Mouse (Mus musculus) kidney, adult 2 months (tissue): ENCODE measurements around the gene Luzp1. TPM values are rescaled to one million over a fixed set of nuclear protein-coding genes. Genes with fewer than 3 reads are reported as not detected.

Source experiments
- DNase-seq: peaks from one replicate; pipeline ENCODE4 v3.0.0; 2021
- H3K27ac ChIP-seq: fragments of 200-500 bp; 2 replicates; pipeline ENCODE4 v1.5.1; 2012; ENCODE audit warnings: low read depth, low read length, control low read depth, inconsistent platforms; ENCODE audit not compliant: insufficient read depth
- H3K27me3 ChIP-seq: fragments of 200-500 bp; replicated peaks from 2 replicates; pipeline ENCODE4 v1.6.1; 2012; ENCODE audit warnings: mild to moderate bottlenecking, moderate library complexity, low read length, inconsistent platforms; ENCODE audit not compliant: control insufficient read depth, insufficient read depth
- H3K36me3 ChIP-seq: fragments of 200-500 bp; 2 replicates; pipeline ENCODE4 v1.6.1; 2012; ENCODE audit warnings: mild to moderate bottlenecking, moderate library complexity, low read length, inconsistent platforms; ENCODE audit not compliant: control insufficient read depth, insufficient read depth
- H3K4me1 ChIP-seq: fragments of 200-500 bp; 2 replicates; pipeline ENCODE4 v1.6.1; 2011; ENCODE audit warnings: low read length; ENCODE audit not compliant: control insufficient read depth, insufficient read depth
- H3K4me3 ChIP-seq: fragments of 200-500 bp; 2 replicates; pipeline ENCODE4 v1.5.1; 2011; ENCODE audit warnings: mild to moderate bottlenecking, low read depth, low read length, control low read depth; ENCODE audit not compliant: insufficient read depth
- CTCF ChIP-seq: fragments of 200-500 bp; conservative IDR thresholded peaks from 2 replicates; pipeline ENCODE4 v1.5.1; 2011; ENCODE audit warnings: low read depth, mild to moderate bottlenecking, control low read depth, low read length, moderate library complexity, mixed read lengths; ENCODE audit not compliant: insufficient read depth, insufficient read length
- POLR2A ChIP-seq: fragments of 200-500 bp; IDR thresholded peaks from one replicate; pipeline ENCODE4 v1.6.1; 2011; ENCODE audit warnings: low read depth, low read length, control low read depth
- WGBS: fragments of 180-500 bp; shearing (Covaris S2); methylation state at CpG from one replicate; pipeline ENCODE4 v1.1.7; 2018; 5-methylcytosine and 5-hydroxymethylcytosine counted together
- polyA plus RNA-seq: library from polyadenylated mRNA; depleted of rRNA; stranded (reverse); fragments of >200 nt; gene quantifications from 2 replicates; pipeline ENCODE4 v1.2.3, GENCODE M21; 2012

Luzp1 gene
- polyA plus RNA-seq, 1 experiment: 12.5 TPM

GRCm38 (mm10) chr4:136560270-136560991, 90.9 kb downstream of the Luzp1 start:
- H3K4me3 ChIP-seq: no peak overlapping the region
- TF ChIP-seq POLR2A (no peak), CTCF (no peak)
- peaks cover 20% of the 10 kb centered on the region for H3K36me3 ChIP-seq
- DNase-seq: no peak
- no peaks in the 10 kb centered on the region for H3K4me1 ChIP-seq
- H3K27ac ChIP-seq: no peak overlapping the region
- no peaks in the 10 kb centered on the region for H3K27me3 ChIP-seq
- WGBS: 82% methylated on average over 8 of the region's 8 CpGs

DNA sequence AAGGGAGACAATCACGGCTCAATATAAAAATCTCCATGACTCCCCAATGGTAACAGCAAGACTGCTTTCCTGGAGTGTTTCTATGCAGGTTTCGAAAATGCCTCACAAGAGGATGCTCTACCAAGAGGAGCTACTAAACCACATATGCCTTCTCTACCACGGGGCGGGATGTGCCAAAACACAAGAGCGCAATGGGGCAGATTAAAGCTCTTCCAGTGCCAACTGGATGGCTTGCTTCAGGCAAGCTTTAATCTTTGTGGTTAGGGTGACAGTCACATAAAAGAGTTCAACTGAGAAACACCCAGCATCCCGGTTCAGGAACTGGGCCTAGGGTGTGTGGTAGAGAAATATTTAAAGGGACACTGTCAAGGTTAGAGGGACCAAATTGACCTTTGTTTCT, 93.2 kb downstream of the Luzp1 start:
- peaks cover 10% of the 10 kb centered on the region for H3K36me3 ChIP-seq
- DNase-seq: no peak

GRCm38 (mm10) chr4:136568629-136569028, 99.1 kb downstream of the Luzp1 start:
- no peak overlapping the region for H3K27ac ChIP-seq
- peak; percentile 17 for DNase-seq
- no peaks in the 10 kb centered on the region for H3K4me1 ChIP-seq
- H3K4me3 ChIP-seq: no peak overlapping the region
- H3K27me3 ChIP-seq: no peaks in the 10 kb centered on the region
- 69% methylated on average over 3 of the region's 3 CpGs for WGBS
- no peak for TF ChIP-seq POLR2A
- TF ChIP-seq CTCF: no peak
- no peaks in the 10 kb centered on the region; the same call in none of the 2 replicates for H3K36me3 ChIP-seq

More for the DNA sequence above, 93.2 kb downstream of the Luzp1 start:
- 80% methylated on average over 6 of the region's 6 CpGs for WGBS
- Histone ChIP-seq H3K4me3 (no peak overlapping the region), H3K4me1 (no peaks in the 10 kb centered on the region), H3K27ac (no peak overlapping the region), H3K27me3 (no peaks in the 10 kb centered on the region)
- TF ChIP-seq CTCF (no peak), POLR2A (no peak)

DNA sequence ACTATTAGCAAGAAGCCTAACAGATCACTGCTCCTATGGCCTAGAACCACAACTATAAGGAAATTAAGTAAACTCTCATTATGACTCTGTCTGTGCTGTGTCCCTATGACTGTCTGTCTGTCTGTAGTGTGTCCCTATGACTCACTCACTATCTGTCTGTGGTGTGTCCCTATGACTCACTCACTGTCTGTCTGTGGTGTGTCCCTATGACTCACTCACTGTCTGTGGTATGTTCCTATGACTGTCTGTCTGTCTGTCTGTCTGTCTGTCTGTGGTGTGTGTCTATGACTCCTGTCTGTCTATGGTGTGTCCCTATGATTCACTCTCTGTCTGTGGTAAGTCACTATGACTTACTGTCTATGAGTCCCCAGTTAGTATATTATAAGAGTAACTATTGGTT, 100.4 kb downstream of the Luzp1 start:
- Histone ChIP-seq H3K4me1 (no peaks in the 10 kb centered on the region), H3K36me3 (no peaks in the 10 kb centered on the region; the same call in none of the 2 replicates), H3K4me3 (no peak overlapping the region), H3K27me3 (no peaks in the 10 kb centered on the region), H3K27ac (no peak overlapping the region)
- TF ChIP-seq POLR2A (no peak), CTCF (no peak)
- no peak for DNase-seq

DNA sequence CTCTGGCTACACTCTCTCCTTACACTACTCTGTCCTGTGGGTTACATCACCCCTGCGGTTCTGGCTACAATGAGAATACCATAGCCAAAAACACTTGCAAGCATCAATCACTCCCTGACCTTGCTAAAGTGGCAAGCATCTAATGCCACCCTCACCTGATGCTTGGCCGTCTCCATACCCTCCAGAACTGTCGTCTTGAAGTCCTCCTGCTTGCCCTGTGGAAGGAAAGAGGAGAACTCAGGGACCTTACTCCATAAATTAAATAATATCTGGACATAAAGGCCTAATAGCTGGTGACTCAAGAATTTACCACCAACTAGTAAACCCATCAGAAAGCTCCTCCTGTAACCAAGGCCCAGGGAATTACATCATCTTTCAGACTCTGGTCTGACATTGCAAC, 112.3 kb downstream of the Luzp1 start:
- no peak for DNase-seq
- no peaks in the 10 kb centered on the region for H3K4me1 ChIP-seq
- H3K27ac ChIP-seq: no peak overlapping the region
- H3K36me3 ChIP-seq: no peaks in the 10 kb centered on the region
- H3K27me3 ChIP-seq: no peaks in the 10 kb centered on the region
- no peak overlapping the region for H3K4me3 ChIP-seq
- TF ChIP-seq CTCF (no peak), POLR2A (no peak)
- 79% methylated on average over 3 of the region's 3 CpGs for WGBS

DNA sequence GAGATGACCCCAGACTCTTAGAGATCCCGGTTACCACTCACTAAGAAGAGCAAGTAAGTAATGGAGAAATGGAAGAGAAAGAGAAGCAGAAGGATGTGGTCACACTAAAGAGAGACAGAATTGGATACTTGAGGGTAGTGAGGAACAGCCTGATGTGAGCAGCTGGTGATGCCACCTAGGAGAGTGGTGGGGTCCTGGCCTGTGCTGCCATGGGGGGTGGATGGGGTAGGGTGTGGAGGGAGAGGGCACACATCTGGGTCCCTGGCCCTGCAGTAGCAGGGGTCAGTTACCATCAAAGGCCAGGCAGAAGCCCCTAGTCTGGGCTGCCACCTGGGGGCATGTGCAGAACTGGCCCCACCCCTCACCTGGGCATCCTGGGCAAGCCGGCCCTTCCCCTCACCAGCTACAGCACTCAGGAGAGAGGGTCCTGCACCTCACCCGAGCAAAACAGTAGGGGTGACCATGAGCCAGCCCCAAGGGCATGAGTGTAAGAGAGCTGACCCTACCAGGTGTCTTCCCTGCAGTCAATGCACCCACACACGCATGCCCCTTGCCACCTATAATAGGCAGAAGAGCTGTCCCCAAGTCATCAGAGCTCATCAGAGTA, 117.8 kb downstream of the Luzp1 start:
- H3K27ac ChIP-seq: no peak overlapping the region
- H3K36me3 ChIP-seq: no peaks in the 10 kb centered on the region; the same call in 1 of the 2 replicates
- no peak for TF ChIP-seq POLR2A
- TF ChIP-seq CTCF: no peak
- 84% methylated on average over 4 of the region's 4 CpGs for WGBS
- no peak overlapping the region for H3K4me3 ChIP-seq
- no peaks in the 10 kb centered on the region for H3K4me1 ChIP-seq
- H3K27me3 ChIP-seq: no peaks in the 10 kb centered on the region
- no peak for DNase-seq

GRCm38 (mm10) chr4:136588003-136588402, 118.4 kb downstream of the Luzp1 start:
- DNase-seq: no peak
- Histone ChIP-seq H3K36me3 (no peaks in the 10 kb centered on the region; the same call in 1 of the 2 replicates), H3K4me1 (no peaks in the 10 kb centered on the region), H3K27ac (no peak overlapping the region), H3K27me3 (no peaks in the 10 kb centered on the region), H3K4me3 (no peak overlapping the region)
- TF ChIP-seq CTCF (no peak), POLR2A (no peak)
- 91% methylated on average over 4 of the region's 4 CpGs for WGBS
